Mouse (Mus musculus): ENCODE data around the gene Macrod2.

GRCm38 (mm10) chr2:141712265-141712664 lies 1317.2 kb downstream of the Macrod2 start:
- no peak for TF ChIP-seq POLR2A (IDR thresholded peaks at IDR 0.05; ENCODE audit: borderline replicate concordance, insufficient read depth, low read length)
- no peak for TF ChIP-seq CTCF (IDR thresholded peaks at IDR 0.05; ENCODE audit: borderline replicate concordance, insufficient read depth, low read depth, low read length)

All from cerebellum, adult 2 months (tissue).